Mouse (Mus musculus): ENCODE data around the gene Ube2d3.

- no peak for TF ChIP-seq CTCF (IDR thresholded peaks at IDR 0.05; ENCODE audit: extremely low read depth, insufficient read depth, insufficient read length, insufficient replicate concordance)
- TF ChIP-seq POLR2A (IDR thresholded peaks at IDR 0.05; ENCODE audit: low read depth, low read length): no peak
These were observed 32.9 kb downstream of the Ube2d3 start for GRCm38 (mm10) chr3:135470823-135471222.
